Mouse (Mus musculus): ENCODE measurements around the gene Pip5kl1.

The Pip5kl1 gene

DNA sequence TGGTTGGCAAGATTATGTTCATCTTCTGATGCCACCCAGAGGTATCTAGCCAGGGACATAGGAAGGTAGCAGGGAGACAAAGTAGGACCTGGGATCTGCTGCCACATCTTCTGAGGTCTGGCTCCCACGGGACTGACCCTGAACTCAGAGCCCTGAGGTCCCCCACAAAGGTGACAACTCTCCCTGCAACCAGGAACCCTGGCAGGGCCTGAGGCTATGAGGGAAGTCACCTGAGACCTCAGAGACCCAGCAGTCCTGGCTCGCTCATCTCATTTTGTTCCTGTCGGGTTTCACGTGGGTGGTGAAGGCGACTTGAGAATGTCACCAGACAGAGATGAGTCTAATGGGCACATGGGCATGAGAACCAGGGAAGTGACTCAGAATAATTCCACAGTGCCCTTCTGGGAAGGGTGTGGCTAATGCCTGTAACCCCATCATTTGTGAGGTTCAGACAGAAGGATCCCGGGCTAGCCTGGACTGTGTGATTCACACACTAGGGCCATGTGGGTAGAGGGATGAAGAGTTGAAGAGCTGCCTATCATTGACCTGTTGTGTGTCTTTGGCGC, 10.6 kb downstream of the Pip5kl1 start:
- DNase-seq (ENCODE audit: low read depth, low spot score), result no peak

- peak; percentile 97 for DNase-seq (ENCODE audit: low read depth, low spot score)
Measured at GRCm38 (mm10) chr2:32586871-32587351, 12.3 kb downstream of the Pip5kl1 start, which contains the start of gene St6galnac4. St6galnac4 (plus strand) TSS chr2:32587095.

DNA sequence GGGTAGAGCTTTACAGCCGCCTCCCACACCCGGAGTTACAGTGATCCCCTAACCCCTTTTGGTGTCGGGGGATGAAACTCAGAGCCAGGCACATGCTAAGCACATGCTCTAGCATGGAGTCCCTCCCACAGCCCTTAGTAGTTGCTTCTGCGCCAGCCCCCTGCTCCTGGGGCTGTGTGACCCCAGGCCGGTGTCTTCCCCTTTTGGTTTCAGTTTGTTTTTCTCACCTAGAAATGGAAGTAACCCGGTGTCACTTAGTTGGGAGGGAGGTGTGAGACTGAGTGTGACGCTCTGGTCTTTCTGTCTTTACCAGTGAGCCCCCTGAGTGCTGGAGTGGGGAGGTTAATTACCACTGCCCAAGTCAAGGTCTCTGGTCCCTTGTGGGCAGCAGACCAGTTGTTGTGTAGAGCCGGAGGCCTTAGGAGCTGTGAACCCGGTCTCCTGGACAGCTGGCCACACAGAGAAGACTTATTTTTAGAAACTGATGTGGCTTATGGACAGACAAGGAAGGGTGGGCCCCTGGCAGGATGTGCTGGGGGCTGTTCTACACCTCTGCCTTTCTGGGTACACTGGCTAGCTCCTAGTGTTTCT, 13.2 kb downstream of the Pip5kl1 start:
- DNase-seq (ENCODE audit: low read depth, low spot score), result peak; percentile 92

GRCm38 (mm10) chr2:32589213-32589795, 14.7 kb downstream of the Pip5kl1 start:
- no peak for DNase-seq (ENCODE audit: low read depth, low spot score)

GRCm38 (mm10) chr2:32590224-32590623, 15.6 kb downstream of the Pip5kl1 start:
- no peak for DNase-seq (ENCODE audit: low read depth, low spot score)

- DNase-seq (ENCODE audit: low read depth, low spot score), result no peak
Measured at GRCm38 (mm10) chr2:32591249-32591648, 16.7 kb downstream of the Pip5kl1 start.

DNA sequence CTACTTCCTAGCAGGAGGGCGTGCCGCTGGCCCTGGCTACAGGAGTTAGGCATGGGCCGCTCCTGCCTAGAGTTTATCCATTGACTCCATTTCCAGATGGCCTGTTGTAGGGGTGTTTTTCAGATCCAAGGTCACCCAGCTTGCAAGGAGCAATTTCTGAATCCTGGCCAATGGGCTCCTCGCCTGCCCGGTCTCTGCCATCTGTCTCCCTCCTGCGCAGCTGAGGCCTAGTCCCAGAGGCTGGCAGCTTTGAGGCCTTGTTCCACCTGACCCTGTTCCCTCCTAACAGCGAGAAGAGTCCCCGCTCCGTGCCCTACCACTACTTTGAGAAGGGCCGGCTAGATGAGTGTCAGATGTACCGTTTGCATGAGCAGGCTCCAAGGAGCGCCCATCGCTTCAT, 22.1 kb downstream of the Pip5kl1 start:
- DNase-seq (ENCODE audit: low read depth, low spot score), result no peak

- DNase-seq (ENCODE audit: low read depth, low spot score), result no peak
Measured at GRCm38 (mm10) chr2:32597248-32597647, 22.7 kb downstream of the Pip5kl1 start.

DNA sequence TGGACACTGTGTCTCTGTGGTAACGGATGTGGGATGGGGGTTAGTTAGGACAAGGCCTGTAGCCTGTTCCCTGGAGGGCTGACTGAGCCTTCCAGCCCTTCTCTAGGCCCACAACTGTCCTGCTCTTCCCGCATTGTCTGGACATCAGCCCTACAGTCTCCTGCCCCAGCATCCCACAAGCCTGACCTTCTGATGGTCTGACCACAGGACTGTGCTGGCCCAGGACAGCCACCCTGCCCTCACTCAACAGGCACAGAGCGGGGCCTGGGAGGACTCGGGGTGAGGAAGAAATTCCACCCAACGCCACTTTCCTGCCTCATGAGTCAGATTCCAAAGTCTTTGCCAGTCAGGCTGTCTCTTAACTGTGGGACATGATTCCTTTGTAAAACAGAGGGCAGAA, 23.1 kb downstream of the Pip5kl1 start:
- no peak for DNase-seq (ENCODE audit: low read depth, low spot score)

- DNase-seq (ENCODE audit: low read depth, low spot score), result no peak
Measured at GRCm38 (mm10) chr2:32598506-32598905, 23.9 kb downstream of the Pip5kl1 start.

- no peak for DNase-seq (ENCODE audit: low read depth, low spot score)
Measured at GRCm38 (mm10) chr2:32599409-32599808, 24.8 kb downstream of the Pip5kl1 start, which contains the start of gene St6galnac6. St6galnac6 (plus strand) TSS chr2:32599709.

DNA sequence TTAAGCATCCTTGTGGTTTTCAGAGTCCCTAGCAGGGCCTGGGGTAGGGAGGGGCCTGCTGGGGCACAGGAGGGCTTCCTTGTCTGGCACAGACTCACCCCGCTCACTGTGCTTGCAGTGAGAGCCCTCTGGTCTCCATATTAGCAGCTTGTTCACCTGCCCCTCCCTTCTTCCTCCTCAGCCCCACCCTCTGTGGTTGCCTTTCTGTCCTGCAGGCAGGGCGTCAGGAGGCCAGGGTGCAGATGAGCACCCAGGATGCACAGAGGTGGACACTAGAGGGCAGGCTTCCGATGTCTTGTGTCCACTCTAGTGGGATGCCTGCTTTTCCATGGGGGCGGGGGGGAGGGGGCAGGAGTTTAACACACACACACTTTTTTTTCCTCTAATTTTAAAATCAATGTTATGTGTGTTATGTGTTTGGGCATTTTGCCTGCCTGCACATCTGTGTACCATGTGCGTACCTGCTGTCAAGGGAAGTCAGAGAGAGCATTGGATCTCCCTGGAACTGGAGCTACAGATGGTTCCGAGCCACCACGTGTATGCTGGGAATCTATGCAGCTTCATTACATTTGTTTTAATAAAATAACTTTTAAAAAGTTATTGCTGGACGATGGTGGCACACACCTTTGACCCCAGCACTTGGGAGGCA, 26.9 kb downstream of the Pip5kl1 start:
- DNase-seq (ENCODE audit: low read depth, low spot score), result peak; percentile 83

GRCm38 (mm10) chr2:32602600-32603054, 28.0 kb downstream of the Pip5kl1 start:
- DNase-seq (ENCODE audit: low read depth, low spot score), result peak; percentile 92

DNA sequence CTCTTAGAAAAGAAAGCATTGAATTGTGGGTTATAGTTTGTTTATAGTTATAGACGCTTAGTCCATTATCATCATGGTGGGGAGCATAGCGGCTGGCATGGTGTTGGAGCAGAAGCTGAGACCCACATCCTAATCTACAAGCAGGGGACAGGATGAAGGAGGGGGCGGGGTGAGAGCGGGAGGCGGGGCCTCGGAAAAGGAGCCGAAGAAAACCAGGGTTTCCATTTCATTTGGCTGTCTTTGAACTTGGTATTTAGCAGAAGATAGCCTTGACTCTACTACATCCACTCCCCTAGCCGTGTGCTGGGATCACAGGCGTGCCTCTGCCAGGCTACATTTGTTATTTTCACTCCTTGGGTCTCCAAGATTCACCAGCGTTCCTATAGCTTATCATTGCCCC, 30.0 kb downstream of the Pip5kl1 start:
- no peak for DNase-seq (ENCODE audit: low read depth, low spot score)

GRCm38 (mm10) chr2:32606161-32607142, 31.9 kb downstream of the Pip5kl1 start:
- peak; percentile 92 for DNase-seq (ENCODE audit: low read depth, low spot score)

- peak; percentile 83 for DNase-seq (ENCODE audit: low read depth, low spot score)
Measured at GRCm38 (mm10) chr2:32607262-32607947, 32.8 kb downstream of the Pip5kl1 start.

DNA sequence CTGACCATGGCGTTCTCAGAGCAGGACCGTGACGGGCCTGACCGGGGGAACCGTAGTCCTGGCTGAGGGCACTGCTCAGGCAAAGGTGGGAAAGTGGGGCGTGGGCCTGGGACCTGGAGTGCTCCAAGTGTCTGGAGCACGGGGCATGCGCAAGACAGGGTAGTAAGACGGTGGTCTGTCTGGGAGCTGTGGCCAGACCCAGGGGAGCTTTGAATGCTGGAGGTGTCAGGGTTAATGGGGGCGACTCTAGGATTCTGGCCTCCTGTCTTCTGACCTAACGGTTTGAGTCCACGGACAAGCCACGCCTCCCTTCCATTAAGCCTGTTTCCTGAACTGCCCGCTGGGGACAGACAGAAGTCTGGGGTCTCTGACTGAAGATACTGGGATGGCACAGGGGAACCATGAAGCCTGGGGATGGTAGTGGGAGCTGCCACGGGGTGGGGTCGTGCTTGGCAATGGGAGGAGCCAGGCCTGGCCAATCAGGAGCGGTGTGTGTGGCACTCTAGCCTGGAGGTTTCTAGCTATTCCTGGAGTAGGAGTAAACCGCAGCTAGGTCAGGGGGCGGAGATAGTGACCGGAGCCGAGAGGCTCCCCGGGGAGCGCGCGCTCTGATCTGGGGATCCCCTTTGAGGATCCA, 33.7 kb downstream of the Pip5kl1 start:
- peak; percentile 87 for DNase-seq (ENCODE audit: low read depth, low spot score)

- no peak for DNase-seq (ENCODE audit: low read depth, low spot score)
Measured at GRCm38 (mm10) chr2:32608778-32609435, 34.3 kb downstream of the Pip5kl1 start.

- DNase-seq (ENCODE audit: low read depth, low spot score), result peak; percentile 52
Measured at GRCm38 (mm10) chr2:32610610-32611229, 36.1 kb downstream of the Pip5kl1 start.
